Mouse (Mus musculus): ENCODE data around the gene Scn8a.

GRCm38 (mm10) chr15:100830682-100831081 is 39.0 kb upstream of the Scn8a start:
- TF ChIP-seq CTCF (IDR thresholded peaks at IDR 0.05; ENCODE audit: insufficient read depth, low read depth, low read length) (no peak), POLR2A (IDR thresholded peaks at IDR 0.05; ENCODE audit: insufficient read depth, low read depth, low read length) (no peak)

All from olfactory bulb, adult 2 months (tissue).